Mouse (Mus musculus) embryo, embryonic 10.5 days (tissue): ENCODE data around the gene Ankrd54.

Source experiments
- DNase-seq: peaks from one replicate; pipeline ENCODE4 v3.0.0-alpha.2; 2015; ENCODE audit warnings: low spot score

Gene Ankrd54

DNA sequence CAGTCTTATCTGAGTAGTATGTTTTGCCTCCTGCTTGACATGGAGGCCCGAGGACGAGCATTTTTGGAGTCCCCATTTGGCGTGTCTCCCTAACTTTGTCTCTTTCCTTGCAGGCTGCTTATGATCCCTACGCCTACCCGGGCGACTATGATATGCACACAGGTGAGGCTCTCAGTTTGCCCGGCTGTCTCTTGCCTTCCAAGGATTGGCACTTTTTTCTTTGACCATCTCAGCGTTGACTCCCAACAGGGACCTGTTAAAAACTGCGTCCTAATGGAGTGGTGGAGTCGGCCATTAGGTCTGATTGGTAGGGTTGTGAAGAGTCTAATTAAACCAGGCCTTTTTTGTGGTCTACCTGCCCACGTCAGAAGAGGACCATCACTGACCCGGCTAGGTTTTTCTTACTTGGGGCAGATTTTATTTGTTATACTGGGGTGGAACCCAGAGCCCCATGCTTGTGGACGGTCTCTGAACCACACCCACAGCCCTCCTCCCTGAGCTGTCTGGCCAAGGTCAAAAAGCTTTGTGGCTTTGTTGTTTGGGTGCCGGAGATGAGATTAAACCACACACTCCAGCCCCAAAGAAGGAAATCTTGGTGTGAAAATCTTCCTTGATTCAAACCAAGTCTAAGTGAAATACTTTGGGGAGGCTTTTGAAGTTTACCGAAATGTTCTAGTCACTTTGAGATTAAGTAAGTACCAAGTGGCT lies 13.1 kb upstream of the Ankrd54 start:
- no peak for DNase-seq

DNA sequence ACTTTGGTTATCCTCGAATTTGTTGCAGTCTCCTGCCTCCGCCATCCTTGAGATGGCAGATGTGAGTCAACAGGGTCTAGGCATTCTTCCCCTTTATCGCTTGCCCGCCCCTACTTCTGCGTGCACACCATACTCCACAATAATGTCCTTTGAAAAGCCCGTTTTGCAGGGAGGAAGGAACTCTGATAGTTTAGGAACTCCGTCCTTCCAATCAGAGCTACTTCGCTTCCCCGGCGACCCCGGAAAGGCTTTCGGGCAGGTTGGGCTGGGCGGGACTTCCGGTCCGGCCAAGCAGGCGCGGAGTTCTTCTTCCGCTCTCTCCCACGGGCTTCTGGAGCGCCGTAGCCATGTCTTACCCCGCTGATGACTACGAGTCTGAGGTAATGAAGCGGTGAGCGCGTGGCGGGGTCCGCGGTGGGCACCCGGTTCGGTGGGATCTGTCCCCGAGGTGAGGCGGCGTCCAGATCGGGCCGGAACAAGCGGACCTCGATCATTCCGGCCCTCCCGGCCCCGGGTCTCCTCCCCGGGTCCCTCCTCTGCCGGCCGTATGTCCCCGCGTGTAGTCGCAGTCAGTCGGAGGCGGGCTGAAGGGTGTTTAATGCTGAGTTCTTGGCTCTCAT lies 12.3 kb upstream of the Ankrd54 start, which contains the start of gene Eif3l:
Gene Eif3l, plus strand, starts transcription at position 267 of the 620 bp plus-strand sequence.
- peak; percentile 94 for DNase-seq

DNA sequence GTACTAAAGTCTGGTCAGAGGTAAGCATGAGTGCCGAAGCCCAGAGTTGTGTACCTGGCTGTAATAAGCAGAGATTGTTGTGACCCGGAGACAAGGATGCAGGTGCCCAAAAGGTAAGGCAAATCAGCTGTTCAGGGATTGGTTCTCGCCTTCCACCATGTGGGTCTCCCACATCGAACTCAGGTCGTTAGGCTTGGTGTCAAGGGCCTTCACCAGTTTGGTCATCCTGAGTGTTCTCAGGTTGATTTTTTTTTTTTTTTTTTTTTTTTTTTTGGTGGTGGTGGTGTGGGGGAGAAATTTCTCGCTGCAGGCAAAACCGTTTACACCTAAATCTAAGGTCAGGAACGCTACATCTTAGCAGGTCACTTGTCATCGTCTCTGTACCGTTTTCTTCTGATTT lies 11.8 kb upstream of the Ankrd54 start:
- peak; percentile 12 for DNase-seq

DNA sequence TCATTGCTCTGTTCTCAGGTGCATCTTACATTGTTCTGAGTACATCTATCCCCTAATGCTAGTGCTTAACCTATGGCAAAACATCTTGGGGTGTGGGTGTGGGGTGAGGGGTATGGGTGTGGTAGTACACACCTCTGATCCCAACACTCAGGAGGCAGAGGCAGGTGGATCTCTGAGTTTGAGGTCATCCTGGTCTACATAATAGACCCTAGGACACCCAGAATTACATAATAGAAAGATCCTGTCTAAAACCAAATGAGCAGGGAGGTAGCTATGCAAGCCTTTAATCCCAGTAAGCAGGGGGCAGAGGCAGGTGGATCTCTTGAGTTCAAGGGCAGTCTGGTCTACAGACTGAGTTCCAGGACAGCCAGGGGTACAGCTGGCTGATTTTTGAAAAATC lies 11.1 kb upstream of the Ankrd54 start:
- DNase-seq: no peak

DNA sequence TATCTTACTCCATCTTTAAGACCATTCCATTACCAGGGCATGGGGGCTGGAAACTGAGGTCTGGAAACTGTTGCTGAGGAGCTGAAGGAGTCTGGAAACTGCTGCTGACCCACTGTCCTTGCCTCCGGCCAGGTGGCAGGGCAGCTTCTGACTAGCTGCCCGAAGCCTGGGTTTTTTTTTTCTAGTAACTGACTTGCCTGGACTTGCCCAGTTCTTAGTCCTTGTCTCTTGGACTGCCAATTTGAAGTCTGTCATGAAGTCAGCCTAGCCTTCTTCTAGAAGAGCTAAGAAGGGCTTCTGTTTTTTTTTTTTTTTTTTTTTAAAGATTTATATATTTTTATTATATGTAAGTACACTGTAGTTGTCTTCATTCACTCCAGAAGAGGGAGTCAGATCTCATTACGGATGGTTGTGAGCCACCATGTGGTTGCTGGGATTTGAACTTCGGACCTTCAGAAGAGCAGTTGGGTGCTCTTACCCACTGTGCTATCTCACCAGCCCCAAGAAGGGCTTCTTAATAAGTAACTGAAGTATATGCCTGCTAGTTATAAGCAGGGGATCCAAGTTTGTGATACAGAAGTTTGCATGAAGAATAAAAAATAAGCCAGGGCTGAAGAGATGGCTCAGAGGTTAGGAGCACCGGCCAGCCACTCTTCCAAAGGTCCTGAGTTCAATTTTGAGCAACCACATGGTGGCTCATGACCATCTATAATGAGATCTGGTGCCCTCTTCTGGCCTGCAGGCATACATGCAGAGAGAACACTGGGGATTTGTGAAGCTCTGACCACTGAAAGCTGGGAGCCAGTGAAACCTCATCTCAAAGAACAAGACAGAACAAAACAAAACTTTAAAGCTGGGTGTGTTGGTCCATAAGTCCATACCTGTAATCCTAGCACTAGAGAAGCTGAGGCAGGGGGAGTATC lies 8.7 kb upstream of the Ankrd54 start:
- DNase-seq: peak; percentile 69

DNA sequence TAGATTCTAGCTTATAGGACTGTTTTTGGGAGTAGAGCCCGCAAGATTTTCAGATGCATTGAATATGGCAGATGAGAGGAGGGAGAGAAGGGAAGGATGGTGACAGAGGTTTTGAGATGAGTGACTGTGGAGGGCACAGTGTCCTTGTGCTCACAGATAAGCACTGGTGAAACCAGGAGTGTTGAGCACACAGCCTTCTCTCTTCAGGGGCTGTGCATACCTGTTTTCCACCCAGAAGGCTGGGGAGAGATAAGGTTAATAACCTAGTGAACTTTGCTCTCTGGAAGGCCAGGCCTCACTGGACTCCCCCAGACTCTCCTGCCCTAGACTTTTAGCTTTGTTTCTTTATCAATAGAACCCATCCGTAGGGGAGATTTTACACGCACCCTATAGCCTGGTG lies 5.7 kb upstream of the Ankrd54 start:
- DNase-seq: no peak

DNA sequence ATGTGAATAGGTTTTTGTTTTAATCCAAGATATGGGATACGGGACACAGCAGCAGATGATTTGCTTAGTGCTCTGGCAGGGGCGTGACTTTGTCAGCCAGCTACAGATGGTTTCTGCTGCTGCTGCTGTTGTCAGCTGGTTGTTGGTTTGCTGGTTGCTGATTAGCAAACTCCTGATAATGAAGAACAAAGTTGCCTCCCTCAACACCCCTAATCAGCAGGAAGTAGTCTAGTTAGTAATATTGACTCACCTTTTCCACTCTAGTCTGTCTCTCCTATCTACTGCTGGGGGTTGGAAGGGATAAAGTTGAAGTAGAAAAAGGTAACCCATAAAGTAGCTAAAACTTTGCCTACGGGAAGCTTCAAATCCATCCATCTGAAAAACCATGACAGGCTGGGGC lies 4.9 kb upstream of the Ankrd54 start:
- no peak for DNase-seq

DNA sequence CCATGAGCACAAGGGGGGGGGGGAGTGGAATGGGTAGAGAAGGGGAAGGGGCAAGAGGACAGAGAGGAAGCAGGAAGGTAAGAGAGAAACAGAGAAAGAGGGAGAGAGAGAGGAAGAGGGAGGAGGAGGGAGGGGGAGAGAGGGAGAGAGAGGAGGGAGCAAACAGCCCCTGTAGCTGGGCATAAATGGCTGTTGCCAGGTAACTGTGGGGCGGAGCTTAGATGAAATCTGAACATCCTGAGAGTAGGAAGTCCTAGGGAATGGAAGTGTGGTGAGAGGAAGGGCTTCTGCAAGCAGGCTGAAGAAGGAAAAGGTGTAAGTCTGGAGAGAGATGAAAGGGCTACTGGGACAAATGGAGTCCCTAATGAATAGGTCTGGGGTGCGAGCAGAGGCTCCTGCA lies 3.6 kb upstream of the Ankrd54 start:
- DNase-seq: peak; percentile 45

DNA sequence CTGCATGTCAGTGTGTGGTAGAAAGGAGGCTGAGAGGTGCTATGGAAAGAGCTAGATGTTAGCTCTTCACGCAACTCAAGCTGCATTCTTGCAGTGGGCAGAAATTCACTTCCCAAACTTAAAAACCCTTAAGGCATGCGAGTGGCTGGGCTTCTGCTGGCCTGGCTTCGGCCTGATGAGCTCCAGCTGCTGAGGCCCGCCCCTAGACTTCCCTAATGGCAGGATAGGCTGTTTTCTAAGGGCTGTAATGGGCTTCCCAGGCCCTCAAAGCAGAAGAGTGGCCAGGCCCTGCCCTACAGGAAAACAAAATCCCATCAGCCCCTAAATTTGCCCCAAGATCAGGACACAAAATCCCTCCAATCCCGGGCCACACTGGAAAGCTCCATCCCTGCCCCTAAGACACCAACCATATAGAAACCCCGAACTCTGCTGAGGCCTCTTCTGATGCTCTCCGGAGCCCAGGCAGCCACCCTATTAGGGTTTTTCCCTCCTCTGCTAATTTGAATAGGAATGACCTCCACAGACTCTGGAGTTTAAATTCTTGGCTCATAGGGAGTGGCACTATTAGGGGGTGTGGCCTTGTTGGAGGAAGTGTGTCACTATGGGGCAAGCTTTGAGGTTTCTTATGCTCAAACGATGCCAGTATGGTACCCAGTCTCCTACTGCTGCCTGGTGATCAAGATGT lies 2.5 kb upstream of the Ankrd54 start:
- no peak for DNase-seq

DNA sequence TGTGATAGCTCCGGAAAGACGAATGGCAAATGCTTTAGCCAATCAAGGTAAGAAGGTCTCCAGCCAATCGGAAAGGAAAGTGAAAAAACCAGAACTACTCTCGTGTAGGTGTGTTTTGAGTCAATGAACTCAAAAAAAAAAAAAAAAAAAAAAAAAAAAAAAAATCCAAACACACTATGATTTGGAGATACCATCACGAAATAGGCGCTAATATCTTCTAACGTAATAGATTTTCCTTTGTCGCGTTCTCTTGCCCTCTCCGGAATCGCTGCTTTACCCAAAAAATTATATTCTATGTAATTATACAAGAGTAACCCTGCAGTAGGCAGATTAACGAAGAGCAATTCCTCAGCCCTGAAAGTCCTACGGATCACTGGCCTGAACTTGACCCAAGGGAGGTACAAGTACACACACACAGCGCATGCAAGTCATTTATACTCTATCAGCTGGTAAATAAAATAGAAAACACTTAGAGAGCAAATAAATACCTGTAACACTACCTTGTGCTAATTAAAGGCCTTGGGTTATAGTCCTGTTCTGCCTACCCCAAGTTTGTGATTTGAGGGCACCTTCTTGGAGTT lies 557 bp upstream of the Ankrd54 start:
- DNase-seq: no peak

DNA sequence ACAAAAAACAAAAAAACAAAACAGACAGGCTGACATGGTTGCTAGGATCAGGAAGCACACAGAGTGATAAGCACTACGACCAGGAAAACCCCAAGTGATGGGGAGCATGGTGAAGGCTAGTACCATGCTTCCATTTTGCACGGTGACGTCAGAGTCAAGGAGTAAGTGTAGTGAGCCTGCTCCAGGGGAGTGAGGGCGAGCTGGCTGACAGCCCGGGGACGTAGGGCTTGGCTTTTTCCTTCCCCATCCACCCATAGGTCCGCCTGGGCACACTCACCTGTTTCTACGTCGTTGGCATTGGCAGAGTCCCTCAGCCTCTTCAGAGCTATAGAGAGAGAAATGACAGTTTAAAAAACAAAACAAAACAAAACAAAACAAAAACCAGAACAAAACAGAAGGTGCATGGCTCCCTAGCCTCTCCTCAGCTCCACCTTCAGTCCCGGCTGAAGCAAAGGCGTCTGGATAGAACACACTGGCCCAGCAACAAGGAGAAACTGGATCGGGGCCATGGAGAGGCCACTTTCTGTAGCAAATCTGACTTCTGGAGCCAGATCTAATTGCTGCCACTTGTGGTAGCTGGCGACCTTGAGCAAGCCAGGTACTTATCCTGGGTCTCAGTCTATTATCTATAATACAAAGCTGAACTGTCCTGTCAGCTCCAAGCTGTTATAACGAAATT lies 1.7 kb downstream of the Ankrd54 start:
- DNase-seq: no peak

DNA sequence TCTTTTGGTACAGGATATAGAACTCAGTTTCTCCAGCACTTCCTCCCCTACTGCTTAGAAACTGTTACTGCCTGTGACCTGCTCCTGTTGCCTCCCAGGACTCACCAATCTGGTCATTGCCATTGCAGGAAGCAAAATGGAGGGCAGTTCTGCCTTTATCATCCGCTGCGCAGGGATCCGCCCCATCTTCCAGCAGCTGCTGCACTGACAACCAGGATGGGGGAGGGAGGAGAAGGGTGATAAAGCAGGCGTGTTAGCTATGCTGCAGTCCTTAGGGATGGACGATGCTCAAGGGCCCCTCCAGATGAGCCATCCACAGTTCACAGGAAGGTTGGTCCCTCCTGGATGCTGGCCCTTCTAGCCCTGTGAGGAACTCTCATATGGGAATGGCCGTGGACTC lies 4.8 kb downstream of the Ankrd54 start:
- no peak for DNase-seq

DNA sequence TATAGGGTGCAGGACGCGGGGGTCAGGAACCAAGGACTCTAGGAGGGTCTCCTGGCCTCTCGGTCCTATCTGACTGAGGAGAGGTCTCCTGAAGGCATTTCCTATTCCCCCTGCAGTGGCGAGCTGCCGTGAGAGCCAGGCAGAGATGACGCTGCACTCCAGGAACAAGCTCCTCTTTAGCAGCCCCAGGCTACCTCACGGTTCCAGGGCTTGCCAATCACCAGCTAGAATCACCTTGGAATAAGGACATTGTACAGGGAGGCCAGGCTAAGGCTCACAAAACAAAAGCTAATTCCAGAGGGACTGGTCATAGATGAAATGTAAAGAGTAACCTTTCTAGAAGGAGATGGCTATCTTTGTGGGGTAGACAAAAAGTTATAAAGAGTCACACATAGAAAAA lies 6.1 kb downstream of the Ankrd54 start:
- no peak for DNase-seq

DNA sequence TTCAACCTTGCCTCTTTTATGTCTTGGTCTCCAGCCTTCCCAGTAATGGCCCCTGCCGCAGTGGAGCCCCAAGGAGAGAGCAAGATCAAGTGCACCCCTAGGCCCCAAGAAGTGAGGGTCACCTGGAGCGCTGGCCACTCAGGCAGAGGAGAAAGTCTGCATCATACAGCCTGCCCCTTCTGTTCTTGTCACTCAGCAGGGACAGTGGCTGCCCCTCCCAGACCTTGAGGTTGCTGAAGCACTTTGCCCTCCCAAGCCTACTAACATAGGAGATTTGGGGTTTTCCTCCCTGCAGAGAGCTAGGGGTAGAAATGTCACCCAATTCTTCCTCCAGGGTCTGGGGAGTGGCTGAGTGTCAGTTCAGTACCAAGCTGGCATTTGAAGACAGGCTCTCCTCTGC lies 10.3 kb downstream of the Ankrd54 start:
- DNase-seq: no peak

DNA sequence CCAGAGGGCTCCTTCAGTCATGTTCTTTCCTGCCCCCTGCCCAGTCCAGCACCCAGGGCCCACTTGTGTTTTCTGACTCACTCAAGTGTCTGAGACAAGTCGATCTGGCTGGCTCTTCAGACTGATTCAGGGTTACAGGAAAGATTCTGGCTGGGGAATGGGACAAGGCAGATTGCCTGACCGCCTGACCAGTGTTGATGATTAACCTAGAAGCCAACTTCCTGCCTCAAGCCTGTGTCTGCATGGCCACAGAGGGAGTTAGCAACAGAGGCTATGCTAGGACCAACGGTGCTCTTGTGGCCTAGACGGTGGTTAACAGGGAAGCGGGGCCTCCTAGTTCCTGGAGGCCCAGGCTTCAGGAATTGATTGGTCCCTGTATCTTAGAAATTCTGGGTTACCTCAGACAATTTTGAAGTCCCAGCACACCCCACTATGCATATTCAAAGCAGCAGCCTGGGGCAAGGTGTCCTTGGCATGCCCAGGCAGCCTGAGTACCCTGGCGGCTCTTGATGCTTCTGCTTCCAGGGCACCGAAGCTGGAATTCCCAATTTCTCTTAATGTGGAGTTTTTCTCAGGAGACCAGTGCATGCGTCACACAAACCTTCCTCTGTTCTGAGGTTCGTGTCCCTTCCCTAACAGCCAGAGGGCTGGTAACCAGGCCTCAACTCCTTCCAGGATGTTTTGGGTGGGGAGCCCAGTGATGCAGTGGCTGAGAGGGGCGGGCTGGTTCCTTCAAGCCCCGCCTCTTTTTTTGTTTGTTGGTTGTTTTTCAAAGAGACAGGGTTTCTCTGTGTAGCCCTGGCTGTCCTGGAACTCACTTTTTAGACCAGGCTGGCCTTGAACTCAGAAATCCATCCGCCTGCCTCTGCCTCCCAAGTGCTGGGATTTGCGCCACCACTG lies 11.0 kb downstream of the Ankrd54 start:
- DNase-seq: no peak

DNA sequence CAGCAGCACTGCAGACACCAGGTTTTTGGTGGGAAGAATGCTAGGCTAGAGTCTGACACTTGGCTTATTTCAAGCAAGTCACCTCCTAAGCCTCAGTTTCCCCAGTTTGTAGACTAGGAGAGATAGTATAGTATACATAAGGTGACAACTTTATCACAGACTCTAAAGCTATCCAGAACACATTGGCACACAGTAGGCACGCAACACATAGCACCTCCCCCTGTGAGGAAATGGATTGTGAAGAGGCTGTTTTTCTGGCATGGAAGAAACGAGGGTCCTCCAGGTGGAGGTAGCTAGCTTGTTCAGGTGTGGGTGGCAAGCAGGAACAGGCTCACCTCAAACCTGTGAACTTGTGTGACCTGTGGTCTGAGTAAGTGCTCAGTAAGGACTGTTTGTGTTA lies 11.7 kb downstream of the Ankrd54 start:
- DNase-seq: no peak

DNA sequence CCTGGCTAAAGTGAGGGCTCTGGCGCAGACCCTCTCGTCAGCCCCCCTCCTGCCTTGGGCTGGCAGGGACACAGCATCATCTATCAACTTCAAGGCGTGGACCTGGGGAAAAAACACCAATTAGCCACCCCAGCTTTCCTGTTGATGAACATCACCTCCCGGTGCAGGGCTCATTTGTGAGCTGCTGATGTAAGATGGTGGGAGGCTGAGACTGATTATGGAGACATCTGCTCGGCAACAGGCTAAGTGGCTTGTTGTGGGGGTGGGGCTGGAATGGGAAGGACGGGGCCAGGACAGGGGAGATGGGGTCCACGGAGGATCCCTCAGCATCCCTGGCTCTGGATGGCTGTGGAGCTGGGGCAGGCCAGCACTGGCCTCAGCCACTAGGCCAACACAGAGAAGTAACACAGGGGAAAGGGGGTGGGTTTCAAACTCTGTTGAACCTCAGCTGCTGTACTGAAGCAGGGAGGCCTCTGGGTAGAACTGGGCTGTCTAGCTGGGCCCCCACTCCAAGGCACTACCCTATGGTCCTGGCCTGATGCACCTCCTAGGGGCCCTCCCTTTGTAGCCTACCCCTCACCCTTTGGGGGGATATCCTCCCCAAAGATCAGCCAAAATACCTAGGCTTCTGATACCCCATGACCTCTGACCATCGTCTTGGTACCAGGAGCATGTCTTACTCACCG lies 12.4 kb downstream of the Ankrd54 start:
- no peak for DNase-seq

DNA sequence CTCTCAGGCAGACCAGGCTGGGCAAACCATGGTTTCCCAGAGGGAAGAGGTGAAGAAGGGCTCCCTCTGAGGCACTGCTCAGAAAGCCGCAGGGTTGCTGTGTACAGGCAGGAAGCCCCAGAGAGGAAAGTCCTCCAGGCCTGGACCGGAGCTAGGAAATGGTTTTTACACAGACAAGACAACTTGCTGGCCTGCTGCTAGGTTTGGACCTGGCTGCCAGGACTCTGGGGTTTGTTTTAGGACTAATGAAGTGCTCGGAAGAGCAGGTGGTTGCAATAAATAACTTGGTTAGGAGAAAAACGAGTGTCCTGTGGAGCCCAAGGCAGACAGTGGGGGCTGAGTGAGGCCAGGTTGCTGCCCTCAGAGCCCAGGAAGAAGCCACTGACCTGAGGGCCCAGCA lies 14.5 kb downstream of the Ankrd54 start:
- DNase-seq: no peak

DNA sequence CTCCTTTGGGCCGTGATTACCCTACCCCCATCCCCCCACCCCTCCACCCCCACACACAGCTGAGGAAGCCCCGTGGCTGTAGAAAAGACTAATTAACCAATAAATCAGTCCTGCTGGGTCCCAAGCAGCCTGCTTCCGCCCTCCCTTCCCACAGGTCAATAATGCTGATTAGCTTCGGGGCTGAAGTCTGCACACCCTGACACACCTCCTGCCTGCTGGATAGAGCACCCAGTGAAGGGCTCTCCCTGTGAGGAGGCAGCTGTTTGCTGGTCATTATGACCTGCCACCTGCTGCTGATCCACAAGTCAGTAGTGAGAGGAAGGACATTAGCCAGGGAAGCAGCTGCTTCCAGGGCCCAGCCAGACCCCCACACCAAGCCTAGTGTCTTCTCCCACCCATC lies 17.9 kb downstream of the Ankrd54 start:
- DNase-seq: peak; percentile 56
